Comparison of ENCODE assay signal across 16 mouse cellular contexts in the genomic region with DNA sequence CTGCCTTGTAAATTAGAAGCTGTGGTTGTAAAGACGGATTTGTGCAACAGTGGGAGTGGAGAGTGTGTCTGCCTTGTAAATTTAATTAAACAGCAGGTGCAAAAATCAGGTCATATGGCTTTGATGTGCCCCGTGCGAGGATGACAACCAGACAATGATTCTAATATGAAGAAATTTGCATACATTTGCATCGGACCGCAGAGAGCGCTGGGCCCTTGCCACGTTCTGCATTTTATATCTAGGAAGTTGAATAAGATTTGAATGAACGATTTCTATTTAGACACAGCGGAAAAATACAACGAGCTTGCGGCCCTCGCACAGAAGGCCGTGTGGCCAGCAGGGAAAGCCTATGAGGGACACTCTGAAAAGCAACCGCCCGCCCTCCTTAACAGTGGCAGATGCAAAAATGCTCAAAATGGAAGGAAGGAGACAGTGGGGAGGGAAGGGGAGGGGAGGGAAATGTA.
A peak's percentile ranks its signal among the peaks of the same experiment; 100 is the strongest.
DNase-seq lines count a peak whose midpoint lies in the region; ATAC-seq and TF ChIP-seq lines count a peak whose summit lies in the region.
"Had no signal": no experiment of that assay in that cellular context is flagged by ENCODE, and none has a peak within 500 bp of the region (broad histone marks: within the 10 kb centered on the region; RNA-seq: fewer than 3 reads in every experiment).

No protein-coding gene starts in this region.

- DNase-seq in forebrain, embryonic 10.5 days (ENCODE audit: extremely low spot score, low spot score), result no peak
- peak; percentile 52 for DNase-seq in midbrain, postnatal 0 days (ENCODE audit: low spot score)
- DNase-seq in lung, postnatal 10 days, result no peak
- DNase-seq in gastrocnemius, adult 2 months, result no peak
- DNase-seq in urinary bladder, postnatal 10 days (ENCODE audit: low spot score), result no peak
- DNase-seq: adrenal gland, adult 8-10 months; cerebellum, postnatal 36 days; kidney, postnatal 25 days; layer of hippocampus, postnatal 36 days; lung, postnatal 14 days had no signal

- H3K36me3 ChIP-seq in forebrain, embryonic 15.5 days, result no peaks in the 10 kb centered on the region
- no peaks in the 10 kb centered on the region for H3K36me3 ChIP-seq in forebrain, embryonic 10.5 days (replicated peaks)
- no peaks in the 10 kb centered on the region for H3K36me3 ChIP-seq in forebrain, embryonic 16.5 days (ENCODE audit: control insufficient read depth, insufficient read depth)
- no peaks in the 10 kb centered on the region for H3K36me3 ChIP-seq in hindbrain, embryonic 16.5 days (ENCODE audit: control insufficient read depth, insufficient read depth, low read length)
- no peaks in the 10 kb centered on the region for H3K36me3 ChIP-seq in midbrain, postnatal 0 days (ENCODE audit: insufficient read depth, low read length)
- H3K36me3 ChIP-seq: heart, embryonic 13.5 days; liver, embryonic 12.5 days had no signal

- no peak for TF ChIP-seq CTCF in midbrain, postnatal 0 days (IDR thresholded peaks at IDR 0.05)
- no peak for TF ChIP-seq CTCF in gastrocnemius, adult 2 months (IDR thresholded peaks at IDR 0.05)

- no peak overlapping the region for H3K9ac ChIP-seq in forebrain, embryonic 15.5 days (replicated peaks)
- H3K9ac ChIP-seq in forebrain, embryonic 16.5 days (replicated peaks; ENCODE audit: low read depth, low read length), result no peak overlapping the region
- H3K9ac ChIP-seq in hindbrain, embryonic 16.5 days (ENCODE audit: low read depth, low read length), result no peak overlapping the region
- no peak overlapping the region for H3K9ac ChIP-seq in midbrain, postnatal 0 days (replicated peaks; ENCODE audit: low read length, poor library complexity, severe bottlenecking)
- H3K9ac ChIP-seq: heart, embryonic 13.5 days; liver, embryonic 12.5 days had no signal

- H3K27me3 ChIP-seq in forebrain, embryonic 15.5 days, result no peaks in the 10 kb centered on the region
- no peaks in the 10 kb centered on the region for H3K27me3 ChIP-seq in forebrain, embryonic 10.5 days (ENCODE audit: poor library complexity, severe bottlenecking)
- H3K27me3 ChIP-seq in forebrain, embryonic 16.5 days (replicated peaks; ENCODE audit: control insufficient read depth, insufficient read depth, low read length), result no peaks in the 10 kb centered on the region
- no peaks in the 10 kb centered on the region for H3K27me3 ChIP-seq in hindbrain, embryonic 16.5 days (replicated peaks; ENCODE audit: control insufficient read depth, insufficient read depth, low read length)
- no peaks in the 10 kb centered on the region for H3K27me3 ChIP-seq in midbrain, postnatal 0 days (ENCODE audit: insufficient read depth, low read length)
- H3K27me3 ChIP-seq: liver, embryonic 12.5 days had no signal

- 35% methylated on average over 15 of the region's 15 CpGs for WGBS in forebrain, embryonic 15.5 days
- WGBS in forebrain, embryonic 10.5 days, result 91% methylated on average over 15 of the region's 15 CpGs
- 29% methylated on average over 15 of the region's 15 CpGs for WGBS in forebrain, embryonic 16.5 days
- WGBS in hindbrain, embryonic 16.5 days, result 41% methylated on average over 15 of the region's 15 CpGs
- 39% methylated on average over 15 of the region's 15 CpGs for WGBS in midbrain, postnatal 0 days

- intact Hi-C loops in gastrocnemius, adult 2 months (cut with DNase I), result loop anchor here (2.0 kb wide), 2 partner anchors 363 to 1135 kb away; no protein-coding TSS in a partner anchor

- no peak overlapping the region for H3K4me2 ChIP-seq in forebrain, embryonic 15.5 days (replicated peaks)
- no peak overlapping the region for H3K4me2 ChIP-seq in forebrain, embryonic 16.5 days (ENCODE audit: low read length)
- H3K4me2 ChIP-seq in hindbrain, embryonic 16.5 days (ENCODE audit: low read length), result no peak overlapping the region
- H3K4me2 ChIP-seq in midbrain, postnatal 0 days (ENCODE audit: low read depth, low read length, poor library complexity, severe bottlenecking), result no peak overlapping the region
- H3K4me2 ChIP-seq: heart, embryonic 13.5 days; liver, embryonic 12.5 days had no signal

- peaks cover 25% of the 10 kb centered on the region for H3K4me1 ChIP-seq in forebrain, embryonic 15.5 days
- H3K4me1 ChIP-seq in forebrain, embryonic 10.5 days, result no peaks in the 10 kb centered on the region
- peaks cover 18% of the 10 kb centered on the region for H3K4me1 ChIP-seq in forebrain, embryonic 16.5 days (replicated peaks; ENCODE audit: control insufficient read depth, insufficient read depth, low read length)
- H3K4me1 ChIP-seq in hindbrain, embryonic 16.5 days (ENCODE audit: control insufficient read depth, insufficient read depth, low read depth, low read length), result no peaks in the 10 kb centered on the region; the same call in none of the 2 replicates
- no peaks in the 10 kb centered on the region for H3K4me1 ChIP-seq in midbrain, postnatal 0 days (ENCODE audit: insufficient read depth, low read length)
- H3K4me1 ChIP-seq: heart, embryonic 13.5 days; liver, embryonic 12.5 days had no signal

- peak overlapping the region; percentile 83 for H3K27ac ChIP-seq in forebrain, embryonic 15.5 days (replicated peaks)
- no peak overlapping the region for H3K27ac ChIP-seq in forebrain, embryonic 10.5 days
- peak overlapping the region; percentile 69 for H3K27ac ChIP-seq in forebrain, embryonic 16.5 days (ENCODE audit: low read length)
- peak overlapping the region; percentile 37 for H3K27ac ChIP-seq in hindbrain, embryonic 16.5 days (ENCODE audit: low read depth, low read length)
- no peak overlapping the region for H3K27ac ChIP-seq in midbrain, postnatal 0 days (ENCODE audit: low read depth, low read length)
- H3K27ac ChIP-seq in gastrocnemius, adult 2 months, result no peak overlapping the region
- H3K27ac ChIP-seq: heart, embryonic 13.5 days; liver, embryonic 12.5 days had no signal

- no peaks in the 10 kb centered on the region for H3K9me3 ChIP-seq in forebrain, embryonic 15.5 days
- no peaks in the 10 kb centered on the region for H3K9me3 ChIP-seq in forebrain, embryonic 10.5 days
- H3K9me3 ChIP-seq in forebrain, embryonic 16.5 days (ENCODE audit: control insufficient read depth, low read length), result no peaks in the 10 kb centered on the region
- no peaks in the 10 kb centered on the region for H3K9me3 ChIP-seq in hindbrain, embryonic 16.5 days (ENCODE audit: control insufficient read depth, low read length)
- H3K9me3 ChIP-seq in midbrain, postnatal 0 days (ENCODE audit: low read length), result no peaks in the 10 kb centered on the region
- H3K9me3 ChIP-seq: heart, embryonic 13.5 days; liver, embryonic 12.5 days had no signal

- peak; percentile 74 for ATAC-seq in forebrain, embryonic 15.5 days (replicated peaks)
- peak; percentile 82 for ATAC-seq in forebrain, embryonic 16.5 days
- ATAC-seq in hindbrain, embryonic 16.5 days, result peak; percentile 76
- no peak for ATAC-seq in midbrain, postnatal 0 days (ENCODE audit: low FRiP score)
- ATAC-seq: inflammation-experienced regulatory T-cells, adult 6 months; liver, embryonic 12.5 days had no signal

- no peak overlapping the region for H3K4me3 ChIP-seq in forebrain, embryonic 15.5 days
- no peak overlapping the region for H3K4me3 ChIP-seq in forebrain, embryonic 10.5 days
- H3K4me3 ChIP-seq in forebrain, embryonic 16.5 days (replicated peaks; ENCODE audit: low read length), result no peak overlapping the region
- H3K4me3 ChIP-seq in hindbrain, embryonic 16.5 days (ENCODE audit: low read length), result no peak overlapping the region
- no peak overlapping the region for H3K4me3 ChIP-seq in midbrain, postnatal 0 days (ENCODE audit: low read depth, low read length)
- no peak overlapping the region for H3K4me3 ChIP-seq in gastrocnemius, adult 2 months
- H3K4me3 ChIP-seq: heart, embryonic 13.5 days; liver, embryonic 12.5 days had no signal

Comparison
In these comparisons a context has a peak if more than half of its experiments do, and no peak if none do; other contexts are left out.
1. H3K27ac ChIP-seq: peak in forebrain, embryonic 15.5 days (single experiment), forebrain, embryonic 16.5 days (single experiment) and hindbrain, embryonic 16.5 days (single experiment); none in forebrain, embryonic 10.5 days (single experiment), midbrain, postnatal 0 days (single experiment) and gastrocnemius, adult 2 months (single experiment).